Mouse (Mus musculus) lung, postnatal 0 days (tissue): ENCODE results near the gene Herpud1.

ENCODE experiments used
- CTCF ChIP-seq: IDR thresholded peaks from 2 replicates; pipeline ENCODE4 v1.5.1; 2016; ENCODE audit warnings: antibody characterized with exemption, mild to moderate bottlenecking
- EP300 ChIP-seq: IDR thresholded peaks from 2 replicates; pipeline ENCODE4 v1.6.1; 2016; ENCODE audit warnings: antibody characterized with exemption, mild to moderate bottlenecking, control low read depth

DNA sequence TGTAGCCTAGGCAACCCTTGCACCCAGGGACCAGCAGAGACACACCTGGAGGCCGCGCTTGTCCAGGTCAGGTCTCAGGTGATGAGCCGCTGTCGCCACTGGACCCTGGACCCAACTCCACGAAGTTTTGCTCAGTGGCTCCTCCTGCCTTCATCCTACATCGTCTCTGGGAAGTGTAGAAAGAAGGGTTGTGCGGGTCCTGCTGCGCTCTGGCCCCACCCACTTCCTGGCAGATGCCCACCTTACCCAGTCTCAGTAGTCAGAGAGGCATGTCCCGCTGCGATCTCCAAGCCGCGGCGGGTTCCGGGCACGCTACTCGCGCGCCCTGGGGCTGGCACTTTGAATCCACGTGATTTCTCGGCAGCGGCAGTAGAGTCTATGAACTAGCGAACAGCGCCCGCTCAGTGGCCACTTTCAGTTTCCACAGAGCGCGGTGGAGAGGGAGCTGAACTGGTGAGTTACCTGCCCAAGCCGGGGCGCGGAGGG, 47.8 kb downstream of the Herpud1 start, which contains the start of gene Nlrc5:
- TF ChIP-seq CTCF (no peak; the same call in none of the 2 replicates), EP300 (no peak)
